Mouse (Mus musculus): ENCODE data around the gene Oas1c.
"Not testable (repeated sequence)": the region's sequence is repeated elsewhere in the genome, so short reads cannot be mapped to it uniquely, and the experiment has no call there.

Oas1c gene

DNA sequence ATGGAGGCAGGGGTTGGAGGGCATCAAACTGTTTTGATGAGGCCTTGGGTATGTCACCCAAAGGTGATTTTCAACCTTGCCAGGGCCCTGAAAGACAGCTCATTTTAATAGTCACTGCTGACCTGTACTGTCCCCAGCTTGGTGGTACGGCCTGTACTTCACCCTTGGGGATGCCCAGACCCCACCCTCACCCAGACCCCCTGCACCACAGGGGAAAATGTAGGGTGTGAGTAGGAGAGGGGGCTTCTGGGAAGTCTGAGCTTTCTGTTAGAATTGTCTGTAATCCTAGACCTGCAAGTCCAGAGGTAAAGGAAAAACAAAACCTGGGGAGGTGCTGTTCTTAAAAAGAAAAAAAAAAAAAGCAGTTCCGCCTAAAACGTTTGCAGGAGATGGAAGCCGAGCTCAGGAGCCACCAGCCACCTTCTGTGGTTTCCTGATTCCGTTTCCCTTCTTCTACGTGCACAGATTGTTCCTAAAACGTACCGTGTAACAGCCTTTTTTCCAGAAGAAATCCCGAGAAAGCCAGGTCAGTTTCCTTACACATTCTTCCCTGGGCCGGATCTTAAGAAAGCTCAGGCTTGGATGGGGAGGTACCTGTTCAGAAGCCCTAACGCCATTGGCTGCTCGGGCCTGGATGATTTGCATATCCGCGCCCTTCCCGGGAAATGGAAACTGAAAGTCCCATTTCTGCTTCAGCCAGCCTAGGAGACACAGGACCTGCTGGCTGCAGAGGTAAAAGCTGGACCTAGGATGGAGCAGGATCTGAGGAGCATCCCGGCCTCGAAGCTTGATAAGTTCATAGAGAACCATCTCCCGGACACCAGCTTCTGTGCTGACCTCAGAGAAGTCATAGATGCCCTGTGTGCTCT is at the start of gene Oas1c:
Gene Oas1c, minus strand, starts transcription at position 564 of the 869 bp plus-strand sequence.
- in situ Hi-C loops (cut with MboI, MseI) = no loop called here

DNA sequence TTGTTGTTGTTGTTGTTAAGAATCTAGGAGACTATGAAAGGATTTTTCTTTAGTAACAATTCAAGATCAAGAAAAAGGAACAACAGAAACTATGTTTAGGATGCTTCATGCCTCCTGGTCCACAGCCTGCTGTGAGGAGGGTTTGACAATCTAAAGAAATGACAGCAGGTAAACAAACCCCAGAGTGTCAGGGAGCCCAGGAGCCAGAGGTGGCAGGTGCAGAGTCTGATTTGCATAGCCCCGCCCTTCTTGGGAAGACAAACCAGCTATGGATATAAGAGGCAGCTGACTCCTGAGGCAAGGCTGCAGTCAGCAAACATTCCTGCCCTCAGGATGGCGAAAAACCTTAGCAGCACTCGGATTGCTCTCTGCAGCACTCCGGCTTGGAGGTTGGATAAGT is 48.8 kb upstream of the Oas1c start, which contains the start of gene Oas1h:
Gene Oas1h, plus strand, starts transcription at position 301 of the 400 bp plus-strand sequence.
- in situ Hi-C loops (cut with MboI, MseI) = no loop called here

DNA sequence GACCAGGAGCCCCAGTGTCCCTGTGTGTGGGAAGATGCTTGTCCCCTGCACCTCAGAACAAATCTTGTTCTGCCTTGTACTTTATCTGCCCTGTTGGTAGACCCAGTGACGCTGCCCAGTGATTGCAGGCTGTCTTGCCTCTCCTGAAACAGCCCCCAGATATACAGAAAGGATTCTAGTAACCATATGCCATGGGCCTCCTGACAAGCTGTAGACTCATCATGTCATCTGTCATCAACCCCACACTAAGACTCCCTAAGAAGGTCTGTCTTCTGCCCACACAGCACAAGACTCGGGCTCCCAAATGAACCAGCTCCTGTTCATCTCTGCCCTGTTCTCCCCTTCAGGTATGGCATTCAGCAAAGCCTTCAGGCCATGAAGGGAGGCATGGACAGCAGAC is 46.9 kb upstream of the Oas1c start:
- in situ Hi-C loops (cut with MboI, MseI) = loop anchor here (10.0 kb wide), 1 partner anchor 616 kb away; no protein-coding TSS in a partner anchor

DNA sequence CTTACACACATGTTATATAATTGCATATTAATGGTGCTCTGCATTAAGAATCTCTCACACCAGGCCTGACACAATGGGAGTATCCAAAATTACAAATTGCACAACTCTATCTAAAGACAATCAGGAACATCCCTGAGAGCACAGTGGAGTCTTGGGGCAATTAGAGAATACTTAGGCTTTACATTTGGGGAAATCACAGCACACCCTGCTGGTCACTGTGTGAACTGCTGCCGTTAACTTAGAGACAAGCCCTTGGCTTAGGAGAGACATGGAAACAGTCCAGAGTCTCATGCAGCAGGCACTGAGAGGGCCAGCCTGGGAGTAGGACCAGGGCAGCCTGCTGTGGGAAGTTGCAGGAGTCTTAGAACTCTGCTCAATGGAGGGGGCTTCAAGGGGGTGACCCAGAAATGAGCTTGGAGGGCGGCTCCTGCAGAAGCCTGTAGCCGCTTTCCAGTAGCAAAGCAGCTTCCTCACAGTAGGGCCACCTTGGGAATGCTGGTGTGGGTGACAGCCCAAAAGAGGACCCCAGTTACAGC is 37.4 kb upstream of the Oas1c start:
- in situ Hi-C loops (cut with MboI, MseI) = loop anchor here (10.0 kb wide), 1 partner anchor 625 kb away; no protein-coding TSS in a partner anchor

DNA sequence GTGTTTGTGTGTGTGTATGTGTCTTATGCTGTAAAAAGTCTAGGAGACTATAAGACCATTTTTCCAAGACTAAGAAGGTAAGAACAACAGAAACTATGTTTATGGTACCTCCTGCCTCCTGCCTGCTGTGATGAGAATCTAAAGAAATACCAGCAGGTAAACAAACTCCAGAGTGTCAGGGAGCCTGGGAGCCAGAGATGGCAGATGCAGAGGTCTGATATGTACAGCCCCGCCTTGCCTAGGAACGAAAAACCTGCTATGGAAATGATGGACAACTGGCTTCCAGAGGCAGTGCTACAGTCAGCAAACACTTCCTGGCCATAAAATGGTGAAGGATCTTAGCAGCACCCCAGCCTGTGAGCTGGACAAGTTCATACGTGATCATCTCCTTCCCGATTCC is 34.8 kb upstream of the Oas1c start, which contains the start of gene Oas1f:
Gene Oas1f, plus strand, starts transcription at position 301 of the 400 bp plus-strand sequence.
- in situ Hi-C loops (cut with MboI, MseI) = no loop called here

DNA sequence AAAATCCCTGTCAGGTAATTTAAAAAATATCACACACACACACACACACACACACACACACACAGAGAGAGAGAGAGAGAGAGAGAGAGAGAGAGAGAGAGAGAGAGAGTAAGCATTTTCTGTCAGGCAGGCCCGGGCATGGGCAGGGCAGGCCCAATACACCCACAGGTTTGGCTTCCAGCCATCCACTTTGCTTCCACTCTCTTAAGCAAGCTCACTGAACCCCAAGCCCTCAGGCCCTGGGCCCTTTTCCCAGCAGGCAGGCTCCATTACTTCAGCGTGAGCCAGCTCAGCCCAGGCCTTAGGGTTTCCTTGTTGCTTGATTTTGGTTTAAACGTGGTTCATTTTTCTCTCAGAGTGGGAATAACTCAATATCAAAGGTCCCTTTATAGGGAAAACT is 32.4 kb upstream of the Oas1c start:
- in situ Hi-C loops (cut with MboI, MseI) = loop anchor here (5.0 kb wide), 1 partner anchor 42 kb away; no protein-coding TSS in a partner anchor

DNA sequence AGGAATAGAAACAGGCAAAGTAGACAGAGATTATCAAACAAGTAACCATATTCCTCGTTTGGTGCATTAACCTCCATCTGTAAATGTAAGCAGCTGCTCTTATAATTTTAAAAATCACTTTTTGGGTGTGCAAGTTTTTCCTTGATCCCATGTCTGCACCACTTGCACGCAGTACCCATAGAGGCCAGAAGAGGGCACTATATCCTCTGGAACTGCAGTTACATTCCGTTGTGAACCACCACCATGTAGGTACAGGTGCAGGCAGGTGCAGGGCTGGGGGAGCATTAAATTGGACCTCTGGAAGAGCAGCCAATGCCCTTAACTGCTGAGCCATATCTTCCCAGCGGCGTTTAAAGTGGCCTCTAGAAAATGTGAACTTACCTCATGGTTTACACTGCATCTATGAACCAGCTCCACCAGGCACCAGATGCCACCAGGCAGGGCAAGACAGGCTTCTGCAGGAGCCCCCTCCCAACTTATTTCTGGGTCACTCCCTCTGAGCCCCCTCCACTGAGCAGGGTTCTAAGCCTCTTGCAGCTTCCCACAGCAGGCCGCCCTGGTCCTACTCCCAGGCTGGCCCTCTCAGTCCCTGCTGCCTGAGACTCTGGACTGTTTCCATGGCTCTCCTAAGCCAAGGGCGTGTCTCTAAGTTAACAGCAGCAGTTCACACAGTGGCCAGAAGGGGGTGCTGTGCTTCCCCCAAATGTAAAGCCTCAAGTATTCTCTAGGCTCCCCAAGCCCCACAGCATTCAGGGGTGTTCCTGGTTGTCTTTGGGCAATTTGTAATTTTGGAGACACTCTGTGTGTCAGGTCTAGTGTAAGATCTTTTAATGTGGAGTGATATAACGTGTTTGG is 24.6 kb upstream of the Oas1c start:
- in situ Hi-C loops (cut with MboI, MseI) = no loop called here

DNA sequence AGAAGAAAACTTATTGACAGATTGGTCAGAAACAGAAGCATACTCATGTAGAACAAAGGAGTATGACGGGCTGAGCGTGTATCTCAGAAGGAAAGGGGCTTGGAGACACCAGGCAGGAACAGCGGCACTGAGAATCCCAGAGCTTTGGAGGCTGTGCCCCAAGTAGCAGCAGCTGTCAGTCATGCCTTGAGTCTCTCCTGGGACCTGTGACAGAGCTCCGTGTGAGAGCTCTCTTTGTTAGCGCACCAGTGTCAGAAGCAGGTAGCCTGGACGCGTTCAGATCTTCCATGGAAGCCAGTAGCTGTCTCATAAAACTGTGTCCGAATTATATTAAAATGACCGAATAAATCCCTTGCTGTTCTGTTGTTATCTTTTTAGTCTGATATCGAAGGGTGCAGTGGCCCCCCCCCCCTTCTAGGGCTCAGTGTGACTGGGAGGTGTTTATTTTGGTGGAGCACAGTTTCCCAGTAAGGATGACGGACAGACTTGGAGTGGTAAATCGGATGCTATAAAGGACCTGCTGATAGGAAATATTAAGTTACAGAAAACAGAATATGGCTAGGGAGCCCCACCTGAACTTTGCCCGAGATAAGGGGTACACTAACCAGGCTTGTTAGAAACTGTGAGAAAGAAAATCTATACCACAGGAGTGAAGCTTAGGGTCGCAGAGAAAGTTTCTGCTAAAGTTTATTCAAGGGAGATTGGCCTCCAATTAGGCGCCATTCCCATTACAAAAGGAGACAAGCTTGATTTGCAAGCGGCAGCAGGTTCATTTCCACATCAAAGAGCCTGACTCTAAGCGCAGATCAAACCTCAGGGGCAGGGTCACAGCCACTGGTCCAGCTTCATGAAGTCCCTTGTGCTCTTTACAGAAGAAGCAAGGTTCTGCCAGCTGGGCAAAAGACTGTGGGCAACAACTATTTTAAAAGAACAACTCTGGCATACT is 21.3 kb upstream of the Oas1c start:
- in situ Hi-C loops (cut with MboI, MseI) = no loop called here

DNA sequence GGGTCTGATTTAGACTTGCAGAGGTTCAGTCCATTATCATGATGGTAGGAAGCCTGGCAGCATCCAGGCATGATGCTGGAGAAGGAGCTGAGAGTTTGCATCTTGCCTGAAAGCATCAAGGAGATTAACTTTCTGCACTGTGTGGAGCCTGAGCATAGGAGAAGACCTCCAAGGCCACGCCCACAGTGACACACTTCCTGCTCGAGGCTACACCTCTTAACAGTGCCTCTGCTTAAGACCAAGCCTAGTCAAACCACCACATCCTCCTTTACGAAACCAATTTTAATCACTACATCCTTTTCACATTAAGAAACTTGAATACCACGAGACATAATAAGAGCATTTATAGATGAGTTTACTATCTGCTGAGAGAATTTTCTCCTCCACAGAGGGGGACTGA is 18.7 kb upstream of the Oas1c start:
- in situ Hi-C loops (cut with MboI, MseI) = no loop called here

DNA sequence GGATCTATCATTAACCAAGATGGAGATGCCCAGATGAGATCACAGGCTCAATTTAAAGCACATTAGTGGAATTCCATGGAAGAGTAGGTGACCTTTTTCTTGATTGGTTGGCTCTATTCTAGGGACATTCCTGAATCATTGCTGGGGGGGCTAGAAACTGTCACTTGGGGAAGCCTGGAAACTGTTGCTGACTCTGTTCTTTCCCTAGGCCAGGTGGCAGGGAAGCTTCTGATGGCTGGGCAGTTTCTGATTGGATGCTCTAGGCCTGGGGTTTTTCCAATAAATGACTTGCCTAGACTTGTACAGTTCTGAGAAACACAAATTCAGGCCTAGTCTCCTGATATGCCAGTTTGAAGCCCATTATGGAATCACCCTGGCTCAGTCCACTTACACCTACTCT is 6.7 kb upstream of the Oas1c start:
- in situ Hi-C loops (cut with MboI, MseI) = no loop called here

DNA sequence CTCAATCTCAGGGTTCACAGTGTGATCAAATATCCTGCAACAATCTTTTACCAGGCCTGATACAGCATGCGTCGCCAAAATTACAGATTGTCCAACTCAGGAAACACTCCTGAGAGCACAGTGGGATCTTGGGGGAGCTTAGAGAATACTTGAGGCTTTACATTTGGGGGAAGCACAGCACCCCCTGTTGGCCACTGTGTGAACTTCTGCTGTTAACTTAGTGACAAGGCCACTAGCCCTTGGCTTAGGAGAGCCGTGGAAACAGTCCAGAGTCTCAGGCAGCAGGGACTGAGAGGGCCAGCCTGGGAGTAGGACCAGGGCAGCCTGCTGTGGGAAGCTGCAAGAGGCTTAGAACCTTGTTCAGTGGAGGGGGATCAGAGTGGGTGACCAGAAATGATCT is 3.6 kb upstream of the Oas1c start:
- in situ Hi-C loops (cut with MboI, MseI) = no loop called here

DNA sequence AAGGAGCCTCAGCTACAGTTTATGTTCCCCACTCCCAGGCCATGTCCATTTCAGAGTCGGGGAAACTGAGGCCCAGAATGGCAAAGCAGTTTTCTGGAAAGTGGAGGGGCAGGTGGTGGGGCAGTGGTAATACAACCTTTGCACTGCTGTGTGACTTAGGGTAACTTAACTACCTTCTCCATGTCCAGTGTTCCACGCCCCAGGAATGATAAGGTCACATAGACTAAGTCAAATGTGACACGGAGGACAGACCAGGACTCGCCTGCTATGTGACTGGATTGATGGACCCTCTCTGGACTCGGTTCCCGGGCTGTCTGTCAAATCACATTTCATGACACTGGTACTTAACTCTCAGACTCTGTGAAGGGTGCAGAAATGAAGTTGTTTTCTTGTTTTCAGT is 709 bp upstream of the Oas1c start:
- in situ Hi-C loops (cut with MboI, MseI) = no loop called here

DNA sequence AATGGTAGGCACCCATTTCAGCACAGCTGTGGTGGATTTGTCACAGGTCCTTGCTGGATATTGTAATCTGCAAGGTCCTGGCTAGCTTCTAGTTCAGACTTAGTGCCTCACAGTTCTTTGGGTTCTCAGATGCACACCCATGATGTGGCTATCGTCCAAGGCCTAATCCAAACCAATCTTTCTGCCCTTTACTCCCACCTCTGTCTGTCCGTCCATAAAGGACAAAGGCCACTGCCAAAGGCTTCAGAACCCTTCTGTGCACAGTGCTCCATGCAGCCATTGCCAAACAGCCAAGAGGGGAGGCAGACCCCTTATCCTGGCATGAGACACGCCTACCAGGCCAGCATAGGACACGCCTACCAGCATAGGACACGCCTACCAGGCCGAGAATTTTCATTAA is 3.1 kb downstream of the Oas1c start:
- in situ Hi-C loops (cut with MboI, MseI) = no loop called here

DNA sequence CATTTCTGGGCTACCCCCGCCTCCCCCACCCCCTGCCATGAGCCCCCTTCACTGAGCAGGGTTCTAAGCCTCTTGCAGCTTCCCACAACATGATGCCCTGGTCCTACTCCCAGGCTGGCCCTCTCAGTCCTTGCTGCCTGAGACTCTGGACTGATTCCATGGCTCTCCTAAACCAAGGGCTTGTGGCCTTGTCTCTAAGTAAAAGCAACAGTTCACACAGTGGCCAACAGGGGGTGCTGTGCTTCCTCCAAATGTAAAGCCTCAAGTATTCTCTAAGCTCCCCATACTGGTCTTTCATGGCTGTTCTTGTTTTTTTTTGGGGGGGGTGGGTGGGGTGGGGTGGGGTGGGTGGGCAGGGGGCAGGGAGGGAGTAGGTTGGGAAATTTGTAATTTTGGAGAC is 5.9 kb downstream of the Oas1c start:
- in situ Hi-C loops (cut with MboI, MseI) = no loop called here

DNA sequence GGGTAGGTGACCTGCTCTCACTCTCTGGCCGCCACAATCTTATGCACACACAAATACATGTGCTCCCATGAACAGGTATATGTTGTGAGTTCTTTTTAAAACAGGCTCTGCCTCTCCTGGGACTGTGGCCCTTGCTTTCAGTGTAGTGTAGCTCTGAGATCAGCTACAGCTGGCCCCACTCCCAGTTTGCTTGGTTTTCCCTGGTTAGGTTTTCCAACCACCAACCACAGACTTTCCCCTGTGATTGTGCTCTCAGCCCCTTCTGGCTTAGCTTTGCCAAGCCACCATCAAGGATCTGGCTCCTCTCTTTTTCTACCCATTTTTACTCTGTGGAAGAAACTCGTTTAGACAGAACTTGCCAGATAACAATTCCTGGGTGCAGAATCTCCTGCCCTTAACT is 8.7 kb downstream of the Oas1c start:
- in situ Hi-C loops (cut with MboI, MseI) = loop anchor here (5.0 kb wide), 1 partner anchor 39 kb away; no protein-coding TSS in a partner anchor

DNA sequence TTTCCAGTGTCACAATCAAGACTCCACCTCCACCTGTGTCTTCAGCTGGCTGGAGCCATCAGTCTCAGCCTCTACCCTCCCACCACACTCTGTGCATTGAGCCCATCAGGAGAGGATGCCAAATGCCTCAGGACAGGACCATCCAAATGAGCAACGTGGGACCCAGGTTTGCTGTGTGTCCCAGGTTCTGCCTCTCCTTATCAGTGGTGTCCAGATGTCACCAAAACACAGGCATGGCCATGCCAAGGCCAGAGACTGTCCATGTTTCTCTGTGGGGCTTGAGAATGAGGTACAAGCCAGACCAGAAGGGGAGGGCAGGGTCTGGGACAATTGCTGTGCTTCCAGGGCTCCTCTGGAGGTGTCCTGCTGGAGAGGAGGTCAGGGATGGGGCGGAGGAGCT is 13.4 kb downstream of the Oas1c start:
- in situ Hi-C loops (cut with MboI, MseI) = not testable (repeated sequence)

DNA sequence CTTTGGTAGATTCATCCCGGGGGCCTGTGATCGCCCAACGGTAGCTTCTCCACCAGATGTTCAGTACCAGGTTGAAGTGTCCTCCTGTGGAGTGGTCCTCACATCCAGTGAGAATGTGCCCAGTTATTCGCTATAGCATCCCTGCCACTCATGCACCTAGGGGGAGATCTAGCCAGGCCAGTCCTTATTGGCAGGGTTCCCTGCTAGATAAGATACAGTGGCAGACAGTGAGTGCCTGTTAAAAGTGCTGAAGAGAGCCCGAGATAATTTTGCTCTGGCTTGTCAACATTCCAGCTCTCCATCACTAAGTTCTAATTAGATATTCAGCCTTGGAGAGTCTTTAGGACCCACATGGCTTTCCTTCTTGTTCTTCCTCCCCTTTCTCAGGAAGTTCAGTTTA is 14.2 kb downstream of the Oas1c start:
- in situ Hi-C loops (cut with MboI, MseI) = not testable (repeated sequence)

DNA sequence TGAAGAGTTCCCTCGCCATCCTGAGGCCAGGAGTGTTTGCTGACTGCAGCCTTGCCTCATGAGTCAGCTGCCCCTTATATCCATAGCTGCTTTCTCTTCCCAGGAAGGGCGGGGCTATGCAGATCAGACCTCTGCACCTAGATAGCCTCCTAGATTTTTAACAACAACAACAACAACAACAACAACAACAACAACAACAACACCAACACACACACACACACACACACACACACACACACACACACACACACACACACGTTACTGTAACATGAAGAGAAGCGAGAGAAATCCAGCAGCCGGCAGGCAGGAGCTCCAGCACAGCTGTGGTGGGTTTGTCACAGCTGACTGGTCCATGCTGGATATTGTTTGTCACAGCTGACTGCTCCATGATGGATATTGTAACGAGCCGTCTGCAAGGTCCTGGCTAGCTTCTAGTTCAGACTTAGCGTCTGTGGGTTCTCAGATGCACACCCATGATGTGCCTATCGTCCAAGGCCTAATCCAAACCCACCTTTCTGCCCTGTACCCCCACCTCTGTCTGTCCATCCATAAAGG is 16.8 kb downstream of the Oas1c start, which contains the start of gene Oas1e:
Gene Oas1e, minus strand, starts transcription at position 51 of the 555 bp plus-strand sequence.
- in situ Hi-C loops (cut with MboI, MseI) = not testable (repeated sequence)

DNA sequence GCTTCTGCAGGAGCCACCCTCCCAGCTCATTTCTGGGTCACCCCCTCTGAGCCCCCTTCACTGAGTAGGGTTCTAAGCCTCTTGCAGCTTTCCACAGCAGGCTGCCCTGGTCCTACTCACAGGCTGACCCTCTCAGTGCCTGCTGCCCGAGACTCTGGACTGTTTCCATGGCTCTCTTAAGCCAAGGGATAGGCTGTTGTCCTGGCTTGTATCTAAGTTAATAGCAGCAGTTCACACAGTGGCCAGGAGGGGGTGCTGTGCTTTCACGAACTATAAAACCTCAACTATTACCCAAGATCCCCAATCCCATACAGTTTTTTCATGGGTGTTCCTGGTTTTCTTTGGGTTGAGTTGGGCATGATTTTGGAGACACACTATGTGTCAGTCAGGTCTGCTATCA is 19.3 kb downstream of the Oas1c start:
- in situ Hi-C loops (cut with MboI, MseI) = no loop called here

DNA sequence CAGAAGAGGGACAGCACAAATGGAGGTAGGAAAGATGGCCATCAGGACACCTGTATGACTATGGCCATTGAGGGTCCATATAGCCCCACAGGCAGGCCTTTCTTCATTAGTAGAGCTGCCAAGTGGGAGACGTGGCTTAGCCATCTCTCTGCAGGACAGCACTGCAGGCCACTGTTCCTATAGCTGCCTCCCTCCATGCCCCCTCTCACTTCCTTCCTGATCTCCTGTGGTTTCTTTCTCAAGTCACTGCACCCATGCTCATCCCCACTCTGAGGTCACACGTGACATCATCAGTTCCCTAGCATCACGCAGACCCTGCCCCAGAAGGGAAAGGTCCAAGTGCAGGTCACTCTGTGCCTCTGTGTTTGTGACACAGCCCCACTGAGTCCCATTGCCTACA is 25.3 kb downstream of the Oas1c start:
- in situ Hi-C loops (cut with MboI, MseI) = no loop called here
